Mouse (Mus musculus): ENCODE data around the gene Defb30. TPM values are rescaled to one million over a fixed set of nuclear protein-coding genes. Genes with fewer than 3 reads are reported as not detected.
A peak's percentile ranks its signal among the peaks of the same experiment; 100 is the strongest.

The Defb30 gene
- polyA plus RNA-seq, 1 experiment from 2014 or later: not detected

DNA sequence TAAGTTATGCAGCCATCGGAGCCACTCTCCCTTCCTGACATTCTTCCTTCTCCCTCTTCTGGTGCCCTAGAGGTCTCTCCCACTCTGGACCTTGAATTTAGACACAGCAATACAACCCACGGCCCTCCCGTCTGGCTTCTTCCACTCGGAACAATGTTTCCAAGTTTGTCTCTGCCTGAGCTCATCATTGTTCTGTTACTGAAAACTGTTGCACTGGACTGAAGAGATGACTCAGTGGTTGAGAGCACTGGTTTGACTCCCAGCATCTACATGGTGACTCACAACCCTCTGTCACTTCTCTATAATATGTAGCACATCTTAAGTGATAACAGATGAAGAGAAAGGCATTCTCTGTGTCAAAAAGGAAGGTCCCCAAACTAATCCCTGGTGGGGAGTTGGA, 35.1 kb downstream of the Defb30 start:
- TF ChIP-seq CTCF (IDR thresholded peaks at IDR 0.05): no peak
- in situ Hi-C loops (cut with MboI; ENCODE audit: low pct_unique_long_range_greater_than_20kb): no loop called here
- POLR2A ChIA-PET: no interaction called here
- H3K27me3 ChIP-seq: no peaks in the 10 kb centered on the region
- DNase-seq (ENCODE audit: low read depth, low spot score) (peak; percentile 22), ATAC-seq (peak; percentile 57)
- CTCF ChIA-PET: interaction anchor here (1.5 kb wide), 1 partner anchor 13 kb away, joined by 3 read pairs; no protein-coding TSS in a partner anchor

- in situ Hi-C loops (cut with MboI; ENCODE audit: low pct_unique_long_range_greater_than_20kb): no loop called here
- TF ChIP-seq CTCF (IDR thresholded peaks at IDR 0.05): no peak
- ChIA-PET CTCF (no interaction called here), POLR2A (interaction anchor here (0.7 kb wide), 1 partner anchor 1865 kb away, joined by 5 read pairs; no protein-coding TSS in a partner anchor)
- H3K27me3 ChIP-seq: no peaks in the 10 kb centered on the region
- no peak for DNase-seq (ENCODE audit: low read depth, low spot score)
- no peak for ATAC-seq
These were observed 36.7 kb downstream of the Defb30 start for GRCm38 (mm10) chr14:63013082-63013481.

DNA sequence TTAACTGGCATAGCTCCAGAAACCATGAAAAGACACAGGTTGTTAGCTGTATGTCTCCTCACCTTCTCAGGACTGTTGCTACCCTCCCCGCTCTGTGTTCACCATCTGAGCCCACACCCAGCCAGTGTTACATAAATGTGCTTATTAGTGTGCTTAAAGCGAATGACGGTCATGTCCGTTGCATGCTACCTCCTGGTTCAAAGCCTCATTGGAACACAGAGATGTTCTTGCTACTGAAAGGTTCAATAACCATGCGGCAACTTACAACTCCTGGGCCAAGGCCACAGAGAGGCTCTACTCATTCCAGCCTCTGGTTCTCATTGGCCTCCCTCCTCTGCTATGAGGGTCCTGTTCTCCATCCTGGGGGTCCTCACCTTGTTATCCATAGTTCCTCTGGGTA, 38.3 kb downstream of the Defb30 start, which contains the start of gene Defb43:
Defb43 (plus strand) TSS at position 301 of the 400 bp plus-strand sequence.
- ChIA-PET POLR2A (no interaction called here), CTCF (interaction anchor here (0.9 to 1.3 kb wide), 2 partner anchors 9 to 858 kb away, joined by 3 to 4 read pairs; no protein-coding TSS in a partner anchor)
- in situ Hi-C loops (cut with MboI; ENCODE audit: low pct_unique_long_range_greater_than_20kb): no loop called here
- no peak for TF ChIP-seq CTCF (IDR thresholded peaks at IDR 0.05)
- no peak for ATAC-seq
- no peak for DNase-seq (ENCODE audit: low read depth, low spot score)
- no peaks in the 10 kb centered on the region for H3K27me3 ChIP-seq

- ATAC-seq (no peak), DNase-seq (ENCODE audit: low read depth, low spot score) (no peak)
- ChIA-PET CTCF (interaction anchor here (1.1 to 1.4 kb wide), 3 partner anchors 9 to 15 kb away, joined by 3 to 4 read pairs (median 3); partner anchors contain the start of gene Defb43), POLR2A (interaction anchor here (0.5 kb wide), 1 partner anchor 65 kb away, joined by 3 read pairs; no protein-coding TSS in a partner anchor)
- in situ Hi-C loops (cut with MboI; ENCODE audit: low pct_unique_long_range_greater_than_20kb): no loop called here
- no peaks in the 10 kb centered on the region for H3K27me3 ChIP-seq
- TF ChIP-seq CTCF (IDR thresholded peaks at IDR 0.05): no peak
These were observed 47.2 kb downstream of the Defb30 start for GRCm38 (mm10) chr14:63002588-63002987.

GRCm38 (mm10) chr14:62998977-62999376, 50.8 kb downstream of the Defb30 start:
- in situ Hi-C loops (cut with MboI; ENCODE audit: low pct_unique_long_range_greater_than_20kb): no loop called here
- no peaks in the 10 kb centered on the region for H3K27me3 ChIP-seq
- ChIA-PET POLR2A (no interaction called here), CTCF (no interaction called here)
- DNase-seq (ENCODE audit: low read depth, low spot score) (no peak), ATAC-seq (no peak)
- no peak for TF ChIP-seq CTCF (IDR thresholded peaks at IDR 0.05)

- ATAC-seq: no peak
- no peak for DNase-seq (ENCODE audit: low read depth, low spot score)
- TF ChIP-seq CTCF (IDR thresholded peaks at IDR 0.05): no peak
- H3K27me3 ChIP-seq: no peaks in the 10 kb centered on the region
- in situ Hi-C loops (cut with MboI; ENCODE audit: low pct_unique_long_range_greater_than_20kb): no loop called here
- CTCF ChIA-PET: no interaction called here
- POLR2A ChIA-PET: no interaction called here
These were observed 52.0 kb downstream of the Defb30 start, which contains the start of gene Defb47 for GRCm38 (mm10) chr14:62997777-62998176. TSS of gene Defb47 (plus strand) at chr14:62998077.

DNA sequence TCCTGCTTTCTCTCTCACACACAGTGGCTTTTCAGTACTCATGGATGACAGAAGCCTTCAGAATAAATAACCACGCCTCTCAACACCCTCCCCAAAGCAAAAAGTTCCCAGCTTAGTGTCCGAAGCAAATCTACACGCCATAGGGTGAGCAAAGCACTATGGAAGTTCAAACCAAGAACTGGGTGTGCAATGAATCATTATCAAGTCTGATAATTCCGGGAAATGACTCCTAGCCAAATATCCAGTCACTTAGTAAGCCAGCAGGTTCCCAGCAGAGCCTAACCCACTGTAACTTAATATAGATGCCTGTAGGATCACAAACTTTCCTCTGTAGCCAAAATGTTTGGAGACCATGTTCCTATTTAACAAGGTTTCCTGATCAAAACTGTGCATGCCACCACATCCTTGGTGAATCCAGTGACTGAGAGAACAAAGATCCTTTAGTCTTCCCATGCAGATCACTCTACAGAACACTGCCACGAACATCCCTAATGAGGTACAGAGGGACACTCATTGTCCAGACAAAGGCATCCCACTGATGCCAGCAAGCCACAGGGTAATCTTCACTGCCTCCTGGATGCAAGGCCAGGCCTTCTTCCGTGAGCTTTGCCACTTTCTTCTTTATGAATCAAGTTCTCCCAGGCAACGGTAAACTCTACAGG, 57.8 kb downstream of the Defb30 start:
- no peaks in the 10 kb centered on the region for H3K27me3 ChIP-seq
- ChIA-PET POLR2A (interaction anchor here (0.8 kb wide), 1 partner anchor 187 kb away, joined by 3 read pairs; no protein-coding TSS in a partner anchor), CTCF (no interaction called here)
- DNase-seq (ENCODE audit: low read depth, low spot score): no peak
- in situ Hi-C loops (cut with MboI; ENCODE audit: low pct_unique_long_range_greater_than_20kb): no loop called here
- peak; percentile 40 for ATAC-seq
- no peak for TF ChIP-seq CTCF (IDR thresholded peaks at IDR 0.05)

DNA sequence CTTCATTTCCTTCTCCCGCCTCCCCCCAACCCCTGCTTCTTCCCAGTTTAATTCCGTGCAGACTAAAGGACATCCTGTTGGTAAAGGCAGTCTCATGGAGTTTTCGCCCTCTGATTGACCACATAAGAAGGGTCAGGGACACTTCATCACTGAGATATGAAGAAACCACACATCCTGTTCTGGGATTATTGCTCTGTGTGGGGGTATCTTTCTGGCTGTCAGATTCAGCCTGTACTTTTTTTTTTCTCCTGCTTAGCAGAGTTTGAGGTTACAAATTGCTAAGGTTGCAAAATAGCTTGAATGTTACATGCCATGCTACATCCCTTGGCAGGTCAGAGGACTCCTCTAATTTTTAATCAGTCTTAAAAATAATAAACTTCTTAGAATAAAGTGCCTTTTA, 58.5 kb downstream of the Defb30 start:
- ChIA-PET POLR2A (interaction anchor here (0.8 kb wide), 1 partner anchor 187 kb away, joined by 3 read pairs; no protein-coding TSS in a partner anchor), CTCF (no interaction called here)
- in situ Hi-C loops (cut with MboI; ENCODE audit: low pct_unique_long_range_greater_than_20kb): no loop called here
- ATAC-seq (peak; percentile 75), DNase-seq (ENCODE audit: low read depth, low spot score) (peak; percentile 58)
- H3K27me3 ChIP-seq: no peaks in the 10 kb centered on the region
- TF ChIP-seq CTCF (IDR thresholded peaks at IDR 0.05): no peak

GRCm38 (mm10) chr14:62984410-62984809, 65.3 kb downstream of the Defb30 start, which contains the start of gene Defb48:
TSS of gene Defb48 (minus strand) at chr14:62984510.
- no peak for TF ChIP-seq CTCF (IDR thresholded peaks at IDR 0.05)
- ATAC-seq: no peak
- no peaks in the 10 kb centered on the region for H3K27me3 ChIP-seq
- POLR2A ChIA-PET: no interaction called here
- CTCF ChIA-PET: interaction anchor here (1.4 kb wide), 1 partner anchor 7 kb away, joined by 3 read pairs; no protein-coding TSS in a partner anchor
- in situ Hi-C loops (cut with MboI; ENCODE audit: low pct_unique_long_range_greater_than_20kb): no loop called here
- no peak for DNase-seq (ENCODE audit: low read depth, low spot score)

Other genes starting within 250 kb of the Defb30 start
- gene Wdfy2, start 212.3 kb downstream of the Defb30 start, polyA plus RNA-seq (2021): 9.4 TPM
- gene Defb48, start 65.5 kb downstream of the Defb30 start, polyA plus RNA-seq (2021): not detected
- 2.2 TPM for gene Defb47, start 51.9 kb downstream of the Defb30 start, polyA plus RNA-seq (2021)
- gene Defb43, start 38.2 kb downstream of the Defb30 start, polyA plus RNA-seq (2021): not detected
- 0.59 TPM for gene Defb42, start 3.0 kb downstream of the Defb30 start, polyA plus RNA-seq (2021)

All from Patski (cell line).